ENCODE assay signal across 30 mouse cellular contexts in the genomic region with DNA sequence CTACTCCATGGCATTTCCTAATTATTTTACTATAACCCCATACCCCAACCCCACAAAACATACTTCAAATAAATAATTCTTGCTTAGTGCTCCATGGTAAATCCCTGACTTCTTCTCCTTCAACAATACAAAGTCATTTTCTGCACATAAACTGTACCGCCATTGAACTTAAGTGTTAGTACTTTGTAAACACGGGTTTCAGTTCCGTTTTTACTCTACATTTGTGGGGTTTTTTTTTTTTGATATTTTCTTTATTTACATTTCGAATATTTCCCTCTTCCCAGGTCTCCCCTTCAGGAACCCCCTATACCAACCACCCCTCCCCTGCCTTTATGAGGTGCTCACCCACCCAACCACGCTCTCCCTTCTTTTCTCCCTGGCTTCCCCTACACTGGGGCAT.
"Had no signal": no experiment of that assay in that cellular context is flagged by ENCODE, and none has a peak within 500 bp of the region (broad histone marks: within the 10 kb centered on the region; RNA-seq: fewer than 3 reads in every experiment).

No protein-coding gene starts in this region.

- H3K4me1 ChIP-seq: liver, embryonic 12.5 days; liver, embryonic 13.5 days; liver, embryonic 15.5 days; lung, embryonic 15.5 days; megakaryocyte, embryonic 14.5 days; midbrain, embryonic 10.5 days; midbrain, embryonic 12.5 days; neural tube, embryonic 12.5 days had no signal

- H3K36me3 ChIP-seq: limb, embryonic 10.5 days; limb, embryonic 12.5 days; limb, embryonic 13.5 days; limb, embryonic 15.5 days; liver, embryonic 12.5 days; liver, embryonic 13.5 days; liver, embryonic 15.5 days; lung, embryonic 15.5 days; midbrain, embryonic 10.5 days; midbrain, embryonic 12.5 days; midbrain, embryonic 13.5 days; neural tube, embryonic 12.5 days had no signal

- ATAC-seq: liver, embryonic 12.5 days; liver, postnatal 0 days; lung, postnatal 0 days; midbrain, embryonic 13.5 days; midbrain, embryonic 16.5 days had no signal

- H3K4me3 ChIP-seq: left cerebral cortex, adult 2 months; limb, embryonic 10.5 days; limb, embryonic 12.5 days; limb, embryonic 13.5 days; limb, embryonic 15.5 days; liver, embryonic 12.5 days; liver, embryonic 13.5 days; liver, embryonic 15.5 days; lung, embryonic 15.5 days; megakaryocyte, embryonic 14.5 days; midbrain, embryonic 10.5 days; midbrain, embryonic 12.5 days; midbrain, embryonic 13.5 days; neural tube, embryonic 12.5 days had no signal

- H3K9ac ChIP-seq: limb, embryonic 12.5 days; limb, embryonic 13.5 days; limb, embryonic 15.5 days; liver, embryonic 12.5 days; liver, embryonic 13.5 days; liver, embryonic 14.5 days; liver, embryonic 15.5 days; liver, postnatal 0 days; lung, embryonic 14.5 days; lung, embryonic 15.5 days; midbrain, embryonic 12.5 days; midbrain, embryonic 13.5 days; neural tube, embryonic 12.5 days had no signal

- H3K27me3 ChIP-seq: limb, embryonic 12.5 days; limb, embryonic 13.5 days; limb, embryonic 15.5 days; liver, embryonic 12.5 days; liver, embryonic 13.5 days; liver, embryonic 15.5 days; lung, embryonic 15.5 days; megakaryocyte, embryonic 14.5 days; midbrain, embryonic 12.5 days; midbrain, embryonic 13.5 days; neural tube, embryonic 12.5 days had no signal

- H3K4me2 ChIP-seq: limb, embryonic 12.5 days; limb, embryonic 13.5 days; limb, embryonic 15.5 days; liver, embryonic 11.5 days; liver, embryonic 12.5 days; liver, embryonic 13.5 days; liver, embryonic 15.5 days; lung, embryonic 14.5 days; lung, embryonic 15.5 days; midbrain, embryonic 12.5 days; midbrain, embryonic 13.5 days; neural tube, embryonic 12.5 days had no signal

- H3K27ac ChIP-seq: left cerebral cortex, adult 2 months; limb, embryonic 10.5 days; limb, embryonic 12.5 days; limb, embryonic 13.5 days; limb, embryonic 15.5 days; liver, embryonic 12.5 days; liver, embryonic 13.5 days; liver, embryonic 14.5 days; liver, embryonic 15.5 days; lung, embryonic 15.5 days; macrophage; midbrain, embryonic 10.5 days; midbrain, embryonic 12.5 days; midbrain, embryonic 13.5 days; neural tube, embryonic 12.5 days had no signal

- DNase-seq: left cerebral cortex, postnatal 4 days; liver; liver, embryonic 13.5 days; liver, postnatal 0 days; lung, adult 18-20 months; lung, adult 2 months; lung, embryonic 14.5 days; lung, postnatal 10 days; lung, postnatal 14 days; lung, postnatal 36 days; lung, postnatal 4 days; midbrain, embryonic 14.5 days had no signal

- H3K9me3 ChIP-seq: limb, embryonic 10.5 days; limb, embryonic 12.5 days; limb, embryonic 13.5 days; limb, embryonic 15.5 days; liver, embryonic 12.5 days; liver, embryonic 13.5 days; liver, embryonic 15.5 days; lung, embryonic 15.5 days; megakaryocyte, embryonic 14.5 days; midbrain, embryonic 10.5 days; midbrain, embryonic 12.5 days; midbrain, embryonic 13.5 days; neural tube, embryonic 12.5 days had no signal
